Mouse (Mus musculus) kidney, embryonic 16.5 days (tissue): ENCODE measurements around the gene Rps3. TPM values are rescaled to one million over a fixed set of nuclear protein-coding genes. Genes with fewer than 3 reads are reported as not detected.
A peak's percentile ranks its signal among the peaks of the same experiment; 100 is the strongest.

Experiments used
- ATAC-seq: fragments of 200-750 bp; cut with Nextera tagmentation; 2 replicates; pipeline ENCODE4 v1.8.0; 2017; ENCODE audit warnings: moderate TSS enrichment; ENCODE audit not compliant: low FRiP score, low TSS enrichment
- H3K27ac ChIP-seq: fragments of 300-500 bp; sonication (generic); 2 replicates; pipeline ENCODE4 v1.5.1; 2014; ENCODE audit warnings: low read length
- H3K27me3 ChIP-seq: fragments of 300-500 bp; sonication (generic); 2 replicates; pipeline ENCODE4 v1.6.1; 2014; ENCODE audit warnings: low read length, control low read depth, mixed read lengths; ENCODE audit not compliant: insufficient read depth
- H3K36me3 ChIP-seq: fragments of 300-500 bp; sonication (generic); 2 replicates; pipeline ENCODE4 v1.6.1; 2014; ENCODE audit warnings: low read length, control low read depth, mixed read lengths; ENCODE audit not compliant: insufficient read depth
- H3K4me1 ChIP-seq: fragments of 300-500 bp; sonication (generic); 2 replicates; pipeline ENCODE4 v1.6.1; 2014; ENCODE audit warnings: low read length, control low read depth, mixed read lengths; ENCODE audit not compliant: insufficient read depth
- H3K4me2 ChIP-seq: fragments of 300-500 bp; sonication (generic); replicated peaks from 2 replicates; pipeline ENCODE4 v1.6.1; 2014; ENCODE audit warnings: low read depth, low read length
- H3K4me3 ChIP-seq: fragments of 300-500 bp; sonication (generic); 2 replicates; pipeline ENCODE4 v1.5.1; 2014; ENCODE audit warnings: mild to moderate bottlenecking, low read length
- H3K9ac ChIP-seq: fragments of 300-500 bp; sonication (generic); replicated peaks from 2 replicates; pipeline ENCODE4 v1.6.1; 2014; ENCODE audit warnings: low read length
- H3K9me3 ChIP-seq: fragments of 300-500 bp; sonication (generic); 2 replicates; pipeline ENCODE4 v1.6.1; 2016; ENCODE audit warnings: low read length, control low read depth
- WGBS: fragments of 180-500 bp; shearing (Covaris S2); extraction: QIAGEN DNeasy Blood & Tissue Kit; methylation state at CpG from one replicate; pipeline ENCODE4 v1.1.7; 2014; 5-methylcytosine and 5-hydroxymethylcytosine counted together
- polyA plus RNA-seq: library from polyadenylated mRNA; unstranded; fragments of >200 nt; fragmentation: Nextera tagmentation; extraction: Ambion mirVana; gene quantifications from 2 replicates; pipeline ENCODE4 v1.2.1, GENCODE M21; 2015

The Rps3 gene
- polyA plus RNA-seq, 1 experiment from 2014 or later: 752 TPM

GRCm38 (mm10) chr7:99434672-99435250 is 48.8 kb downstream of the Rps3 start:
- no peak overlapping the region for H3K4me3 ChIP-seq
- 54% methylated on average over 11 of the region's 12 CpGs for WGBS
- no peaks in the 10 kb centered on the region for H3K27me3 ChIP-seq
- H3K9me3 ChIP-seq: no peaks in the 10 kb centered on the region
- H3K36me3 ChIP-seq: no peaks in the 10 kb centered on the region
- no peak overlapping the region for H3K27ac ChIP-seq
- no peak for ATAC-seq
- no peak overlapping the region; the same call in 1 of the 2 replicates for H3K9ac ChIP-seq
- no peak overlapping the region for H3K4me2 ChIP-seq
- H3K4me1 ChIP-seq: 0 out of 2 replicates have a peak, but pooled peaks cover 10% of the 10 kb centered on the region

- H3K4me3 ChIP-seq: no peak overlapping the region
- no peaks in the 10 kb centered on the region for H3K9me3 ChIP-seq
- H3K27me3 ChIP-seq: no peaks in the 10 kb centered on the region
- 0 out of 2 replicates have a peak, but pooled peaks cover 12% of the 10 kb centered on the region for H3K4me1 ChIP-seq
- WGBS: 83% methylated on average over 6 of the region's 6 CpGs
- ATAC-seq: no peak
- H3K27ac ChIP-seq: no peak overlapping the region
- no peaks in the 10 kb centered on the region for H3K36me3 ChIP-seq
- H3K9ac ChIP-seq: 0 out of 2 replicates have a peak overlapping the region, but pooled peaks have one; percentile 4
- H3K4me2 ChIP-seq: no peak overlapping the region
Measured at GRCm38 (mm10) chr7:99432863-99433262, 50.7 kb downstream of the Rps3 start.

- Histone ChIP-seq H3K27ac (no peak overlapping the region), H3K4me2 (no peak overlapping the region), H3K4me1 (0 out of 2 replicates have a peak, but pooled peaks cover 12% of the 10 kb centered on the region), H3K9me3 (no peaks in the 10 kb centered on the region), H3K9ac (no peak overlapping the region), H3K4me3 (no peak overlapping the region), H3K27me3 (no peaks in the 10 kb centered on the region), H3K36me3 (no peaks in the 10 kb centered on the region)
- 53% methylated on average over 14 of the region's 14 CpGs for WGBS
- ATAC-seq: no peak
Measured at GRCm38 (mm10) chr7:99432248-99432647, 51.3 kb downstream of the Rps3 start.

GRCm38 (mm10) chr7:99430246-99430645 is 53.3 kb downstream of the Rps3 start:
- no peaks in the 10 kb centered on the region for H3K9me3 ChIP-seq
- H3K36me3 ChIP-seq: no peaks in the 10 kb centered on the region
- WGBS: 70% methylated on average over 11 of the region's 11 CpGs
- no peak for ATAC-seq
- no peak overlapping the region for H3K9ac ChIP-seq
- H3K4me3 ChIP-seq: no peak overlapping the region
- H3K4me2 ChIP-seq: no peak overlapping the region
- no peaks in the 10 kb centered on the region for H3K27me3 ChIP-seq
- H3K4me1 ChIP-seq: peaks cover 11% of the 10 kb centered on the region
- H3K27ac ChIP-seq: no peak overlapping the region

GRCm38 (mm10) chr7:99429786-99430185 is 53.8 kb downstream of the Rps3 start:
- Histone ChIP-seq H3K27ac (no peak overlapping the region), H3K36me3 (no peaks in the 10 kb centered on the region), H3K9ac (no peak overlapping the region), H3K4me1 (peaks cover 12% of the 10 kb centered on the region), H3K27me3 (no peaks in the 10 kb centered on the region), H3K4me3 (no peak overlapping the region), H3K9me3 (no peaks in the 10 kb centered on the region), H3K4me2 (no peak overlapping the region)
- no peak for ATAC-seq
- WGBS: 39% methylated on average over 6 of the region's 6 CpGs

GRCm38 (mm10) chr7:99428836-99429235 is 54.7 kb downstream of the Rps3 start:
- ATAC-seq: no peak
- WGBS: 85% methylated on average over 5 of the region's 5 CpGs

GRCm38 (mm10) chr7:99427987-99428386 is 55.6 kb downstream of the Rps3 start:
- no peaks in the 10 kb centered on the region for H3K36me3 ChIP-seq
- WGBS: 93% methylated on average over 3 of the region's 3 CpGs
- H3K9me3 ChIP-seq: no peaks in the 10 kb centered on the region
- no peak overlapping the region for H3K4me3 ChIP-seq
- H3K9ac ChIP-seq: no peak overlapping the region
- no peaks in the 10 kb centered on the region for H3K27me3 ChIP-seq
- ATAC-seq: no peak
- no peak overlapping the region for H3K27ac ChIP-seq
- H3K4me1 ChIP-seq: peaks cover 16% of the 10 kb centered on the region
- no peak overlapping the region for H3K4me2 ChIP-seq

More at GRCm38 (mm10) chr7:99428836-99429235, 54.7 kb downstream of the Rps3 start:
- no peak overlapping the region for H3K27ac ChIP-seq
- H3K27me3 ChIP-seq: no peaks in the 10 kb centered on the region
- H3K9me3 ChIP-seq: no peaks in the 10 kb centered on the region
- H3K9ac ChIP-seq: no peak overlapping the region
- no peaks in the 10 kb centered on the region for H3K36me3 ChIP-seq
- H3K4me2 ChIP-seq: no peak overlapping the region
- H3K4me3 ChIP-seq: no peak overlapping the region
- H3K4me1 ChIP-seq: peaks cover 16% of the 10 kb centered on the region

Other genes with a start within 250 kb of the Rps3 start
- 12.2 and 14.9 TPM in 2 replicates for gene Mogat2, start 245.1 kb downstream of the Rps3 start, polyA plus RNA-seq
- gene Map6, start 216.3 kb downstream of the Rps3 start, polyA plus RNA-seq: 1.7 and 2.1 TPM in 2 replicates
- 1,752 and 1,857 TPM in 2 replicates for gene Serpinh1, start 130.5 kb downstream of the Rps3 start, polyA plus RNA-seq
- gene Gdpd5, start 102.3 kb downstream of the Rps3 start, polyA plus RNA-seq: 20.5 TPM in 2 replicates
- 0.66 and 0.75 TPM in 2 replicates for gene Klhl35, start 17.7 kb downstream of the Rps3 start, polyA plus RNA-seq
- gene Arrb1, start 51.7 kb upstream of the Rps3 start, polyA plus RNA-seq: 11.2 and 11.4 TPM in 2 replicates
- 0.67 and 0.72 TPM in 2 replicates for gene Tpbgl, start 143.4 kb upstream of the Rps3 start, polyA plus RNA-seq
- 3.0 and 3.4 TPM in 2 replicates for gene Slco2b1, start 227.6 kb upstream of the Rps3 start, polyA plus RNA-seq
- not detected in 2 replicates for gene Olfr520, start 246.5 kb upstream of the Rps3 start, polyA plus RNA-seq